Mouse (Mus musculus): ENCODE data around the gene Cdkl5. TPM values are rescaled to one million over a fixed set of nuclear protein-coding genes. Genes with fewer than 3 reads are reported as not detected.

Gene Cdkl5
- polyA plus RNA-seq, 1 experiment from 2014 or later, result 1.9 TPM

- Histone ChIP-seq H3K36me3 (ENCODE audit: insufficient read depth, low read length) (no peaks in the 10 kb centered on the region), H3K9me3 (ENCODE audit: low read length) (no peaks in the 10 kb centered on the region), H3K27ac (ENCODE audit: low read length) (peak overlapping the region; percentile 44), H3K4me3 (ENCODE audit: low read length) (peak overlapping the region; percentile 65), H3K9ac (replicated peaks; ENCODE audit: low read length) (peak overlapping the region; percentile 71), H3K4me2 (replicated peaks; ENCODE audit: low read depth, low read length) (peak overlapping the region; percentile 60), H3K4me1 (ENCODE audit: insufficient read depth, low read length) (0 out of 2 replicates have a peak, but pooled peaks cover 2% of the 10 kb centered on the region), H3K27me3 (ENCODE audit: insufficient read depth, low read length) (peaks cover 14% of the 10 kb centered on the region; the same call in 1 of the 2 replicates)
- peak; percentile 80; the same call in 1 of the 2 replicates for ATAC-seq (ENCODE audit: low FRiP score, low TSS enrichment)
- 24% methylated on average over 39 of the region's 39 CpGs for WGBS
Measured at GRCm38 (mm10) chrX:160993749-160994539, 560 bp downstream of the Cdkl5 start.

- H3K27me3 ChIP-seq (ENCODE audit: insufficient read depth, low read length), result peaks cover 14% of the 10 kb centered on the region; the same call in 1 of the 2 replicates
- no peak for ATAC-seq (ENCODE audit: low FRiP score, low TSS enrichment)
- WGBS, result 29% methylated on average over 2 of the region's 2 CpGs
- H3K4me2 ChIP-seq (replicated peaks; ENCODE audit: low read depth, low read length), result no peak overlapping the region
- H3K36me3 ChIP-seq (ENCODE audit: insufficient read depth, low read length), result no peaks in the 10 kb centered on the region
- H3K9me3 ChIP-seq (ENCODE audit: low read length), result no peaks in the 10 kb centered on the region
- H3K4me3 ChIP-seq (ENCODE audit: low read length), result no peak overlapping the region
- 0 out of 2 replicates have a peak, but pooled peaks cover 2% of the 10 kb centered on the region for H3K4me1 ChIP-seq (ENCODE audit: insufficient read depth, low read length)
- H3K27ac ChIP-seq (ENCODE audit: low read length), result no peak overlapping the region
- H3K9ac ChIP-seq (replicated peaks; ENCODE audit: low read length), result no peak overlapping the region
Measured at GRCm38 (mm10) chrX:160992703-160993102, 1.8 kb downstream of the Cdkl5 start.

- Histone ChIP-seq H3K4me3 (ENCODE audit: low read length) (no peak overlapping the region), H3K36me3 (ENCODE audit: insufficient read depth, low read length) (no peaks in the 10 kb centered on the region), H3K4me2 (replicated peaks; ENCODE audit: low read depth, low read length) (no peak overlapping the region), H3K4me1 (ENCODE audit: insufficient read depth, low read length) (0 out of 2 replicates have a peak, but pooled peaks cover 2% of the 10 kb centered on the region), H3K27ac (ENCODE audit: low read length) (no peak overlapping the region), H3K27me3 (ENCODE audit: insufficient read depth, low read length) (peaks cover 10% of the 10 kb centered on the region; the same call in 1 of the 2 replicates), H3K9me3 (ENCODE audit: low read length) (no peaks in the 10 kb centered on the region), H3K9ac (replicated peaks; ENCODE audit: low read length) (no peak overlapping the region)
- 70% methylated on average over 4 of the region's 4 CpGs for WGBS
- ATAC-seq (ENCODE audit: low FRiP score, low TSS enrichment), result no peak
Measured at GRCm38 (mm10) chrX:160990276-160990675, 4.2 kb downstream of the Cdkl5 start.

GRCm38 (mm10) chrX:160977919-160978318 lies 16.6 kb downstream of the Cdkl5 start:
- no peaks in the 10 kb centered on the region for H3K9me3 ChIP-seq (ENCODE audit: low read length)
- no peak overlapping the region for H3K9ac ChIP-seq (replicated peaks; ENCODE audit: low read length)
- no peaks in the 10 kb centered on the region for H3K36me3 ChIP-seq (ENCODE audit: insufficient read depth, low read length)
- H3K4me1 ChIP-seq (ENCODE audit: insufficient read depth, low read length), result no peaks in the 10 kb centered on the region
- ATAC-seq (ENCODE audit: low FRiP score, low TSS enrichment), result no peak
- peaks cover 3% of the 10 kb centered on the region; the same call in 1 of the 2 replicates for H3K27me3 ChIP-seq (ENCODE audit: insufficient read depth, low read length)
- H3K4me2 ChIP-seq (replicated peaks; ENCODE audit: low read depth, low read length), result no peak overlapping the region
- 82% methylated on average over 1 of the region's 1 CpGs for WGBS
- no peak overlapping the region for H3K27ac ChIP-seq (ENCODE audit: low read length)
- H3K4me3 ChIP-seq (ENCODE audit: low read length), result no peak overlapping the region

GRCm38 (mm10) chrX:160971991-160972545 lies 22.4 kb downstream of the Cdkl5 start:
- Histone ChIP-seq H3K36me3 (ENCODE audit: insufficient read depth, low read length) (no peaks in the 10 kb centered on the region), H3K4me3 (ENCODE audit: low read length) (no peak overlapping the region), H3K9ac (replicated peaks; ENCODE audit: low read length) (no peak overlapping the region), H3K4me1 (ENCODE audit: insufficient read depth, low read length) (no peaks in the 10 kb centered on the region), H3K9me3 (ENCODE audit: low read length) (no peaks in the 10 kb centered on the region), H3K27ac (ENCODE audit: low read length) (no peak overlapping the region), H3K4me2 (replicated peaks; ENCODE audit: low read depth, low read length) (no peak overlapping the region), H3K27me3 (ENCODE audit: insufficient read depth, low read length) (peaks cover 5% of the 10 kb centered on the region; the same call in 1 of the 2 replicates)
- 88% methylated on average over 6 of the region's 6 CpGs for WGBS
- no peak for ATAC-seq (ENCODE audit: low FRiP score, low TSS enrichment)

- no peak for ATAC-seq (ENCODE audit: low FRiP score, low TSS enrichment)
Measured at GRCm38 (mm10) chrX:160958593-160959131, 35.8 kb downstream of the Cdkl5 start.

GRCm38 (mm10) chrX:160949583-160949982 lies 44.9 kb downstream of the Cdkl5 start:
- Histone ChIP-seq H3K4me3 (ENCODE audit: low read length) (no peak overlapping the region), H3K27ac (ENCODE audit: low read length) (no peak overlapping the region), H3K4me2 (replicated peaks; ENCODE audit: low read depth, low read length) (no peak overlapping the region), H3K27me3 (ENCODE audit: insufficient read depth, low read length) (peaks cover 12% of the 10 kb centered on the region; the same call in 1 of the 2 replicates), H3K9me3 (ENCODE audit: low read length) (no peaks in the 10 kb centered on the region), H3K9ac (replicated peaks; ENCODE audit: low read length) (no peak overlapping the region), H3K4me1 (ENCODE audit: insufficient read depth, low read length) (no peaks in the 10 kb centered on the region), H3K36me3 (ENCODE audit: insufficient read depth, low read length) (no peaks in the 10 kb centered on the region)
- WGBS, result 81% methylated on average over 2 of the region's 2 CpGs
- ATAC-seq (ENCODE audit: low FRiP score, low TSS enrichment), result no peak

More at GRCm38 (mm10) chrX:160958593-160959131, 35.8 kb downstream of the Cdkl5 start:
- Histone ChIP-seq H3K27ac (ENCODE audit: low read length) (no peak overlapping the region), H3K4me3 (ENCODE audit: low read length) (no peak overlapping the region), H3K4me2 (replicated peaks; ENCODE audit: low read depth, low read length) (no peak overlapping the region), H3K36me3 (ENCODE audit: insufficient read depth, low read length) (no peaks in the 10 kb centered on the region), H3K9ac (replicated peaks; ENCODE audit: low read length) (no peak overlapping the region), H3K27me3 (ENCODE audit: insufficient read depth, low read length) (peaks cover 3% of the 10 kb centered on the region; the same call in 1 of the 2 replicates), H3K4me1 (ENCODE audit: insufficient read depth, low read length) (no peaks in the 10 kb centered on the region), H3K9me3 (ENCODE audit: low read length) (no peaks in the 10 kb centered on the region)
- 68% methylated on average over 5 of the region's 5 CpGs for WGBS

DNA sequence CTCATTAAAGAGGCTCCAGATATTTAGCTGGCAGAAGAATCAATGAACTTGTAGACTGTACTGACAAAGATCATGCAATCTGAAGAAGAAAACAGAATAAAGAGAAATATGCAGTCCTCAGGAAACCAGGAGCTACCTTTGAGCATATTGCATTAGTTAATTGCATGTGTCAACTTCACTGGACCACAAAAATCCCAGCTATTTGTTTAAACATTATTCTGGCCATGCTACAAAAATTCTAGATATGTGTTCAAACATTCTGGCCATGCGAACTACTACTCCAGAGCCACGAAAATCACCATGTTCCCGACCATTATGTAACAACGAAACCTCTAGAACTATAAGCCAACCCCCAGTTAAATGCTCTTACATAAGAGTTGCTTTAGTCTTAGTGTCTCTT lies 49.8 kb downstream of the Cdkl5 start:
- Histone ChIP-seq H3K36me3 (ENCODE audit: insufficient read depth, low read length) (no peaks in the 10 kb centered on the region), H3K4me3 (ENCODE audit: low read length) (no peak overlapping the region), H3K4me2 (replicated peaks; ENCODE audit: low read depth, low read length) (no peak overlapping the region), H3K27ac (ENCODE audit: low read length) (no peak overlapping the region), H3K9ac (replicated peaks; ENCODE audit: low read length) (no peak overlapping the region), H3K27me3 (ENCODE audit: insufficient read depth, low read length) (peaks cover 11% of the 10 kb centered on the region; the same call in 1 of the 2 replicates), H3K9me3 (ENCODE audit: low read length) (no peaks in the 10 kb centered on the region), H3K4me1 (ENCODE audit: insufficient read depth, low read length) (no peaks in the 10 kb centered on the region)
- no peak for ATAC-seq (ENCODE audit: low FRiP score, low TSS enrichment)
- WGBS, result 84% methylated on average over 4 of the region's 4 CpGs

- 57% methylated on average over 1 of the region's 1 CpGs for WGBS
- Histone ChIP-seq H3K27ac (ENCODE audit: low read length) (no peak overlapping the region), H3K4me3 (ENCODE audit: low read length) (no peak overlapping the region), H3K9me3 (ENCODE audit: low read length) (peaks cover 2% of the 10 kb centered on the region), H3K27me3 (ENCODE audit: insufficient read depth, low read length) (peaks cover 4% of the 10 kb centered on the region; the same call in 1 of the 2 replicates), H3K9ac (replicated peaks; ENCODE audit: low read length) (no peak overlapping the region), H3K36me3 (ENCODE audit: insufficient read depth, low read length) (no peaks in the 10 kb centered on the region), H3K4me2 (replicated peaks; ENCODE audit: low read depth, low read length) (no peak overlapping the region), H3K4me1 (ENCODE audit: insufficient read depth, low read length) (no peaks in the 10 kb centered on the region)
- ATAC-seq (ENCODE audit: low FRiP score, low TSS enrichment), result no peak
Measured at GRCm38 (mm10) chrX:160935541-160935940, 59.0 kb downstream of the Cdkl5 start.
